Mouse (Mus musculus): ENCODE measurements at regions not wholly inside any gene's neighbourhood (a gene's known extent, or its start where the extent isn't known, plus 50 kb on each side); places are given as distances from the start of the nearest gene placed in this dataset.

- no peak for ATAC-seq (ENCODE audit: low FRiP score)
- no peaks in the 10 kb centered on the region for H3K27me3 ChIP-seq (ENCODE audit: control insufficient read depth, insufficient read depth, low read length)
- 68% methylated on average over 7 of the region's 7 CpGs for WGBS
- no peaks in the 10 kb centered on the region for H3K4me1 ChIP-seq (replicated peaks; ENCODE audit: control insufficient read depth, insufficient read depth, low read length)
- no peak overlapping the region for H3K4me3 ChIP-seq (ENCODE audit: low read depth, low read length)
- no peak overlapping the region for H3K4me2 ChIP-seq (replicated peaks; ENCODE audit: low read depth, low read length)
- DNase-seq (ENCODE audit: low spot score) = no peak
- no peak overlapping the region for H3K27ac ChIP-seq (ENCODE audit: low read depth, low read length)
- H3K9ac ChIP-seq (ENCODE audit: low read depth, low read length) = no peak overlapping the region
- no peaks in the 10 kb centered on the region for H3K9me3 ChIP-seq (ENCODE audit: control insufficient read depth, low read length)
- no peaks in the 10 kb centered on the region for H3K36me3 ChIP-seq (ENCODE audit: control insufficient read depth, insufficient read depth, low read length)
Observed at GRCm38 (mm10) chr3:47095288-47095687, 647.3 kb upstream of the Pabpc4l start.

- H3K4me3 ChIP-seq (ENCODE audit: low read depth, low read length) = no peak overlapping the region
- H3K27ac ChIP-seq (ENCODE audit: low read depth, low read length) = no peak overlapping the region
- WGBS = 97% methylated on average over 14 of the region's 14 CpGs
- ATAC-seq (ENCODE audit: low FRiP score) (no peak), DNase-seq (ENCODE audit: low spot score) (no peak)
- H3K27me3 ChIP-seq (ENCODE audit: control insufficient read depth, insufficient read depth, low read length) = no peaks in the 10 kb centered on the region
- no peak overlapping the region for H3K9ac ChIP-seq (ENCODE audit: low read depth, low read length)
- no peaks in the 10 kb centered on the region for H3K9me3 ChIP-seq (ENCODE audit: control insufficient read depth, low read length)
- no peaks in the 10 kb centered on the region for H3K36me3 ChIP-seq (ENCODE audit: control insufficient read depth, insufficient read depth, low read length)
- H3K4me2 ChIP-seq (replicated peaks; ENCODE audit: low read depth, low read length) = no peak overlapping the region
- H3K4me1 ChIP-seq (replicated peaks; ENCODE audit: control insufficient read depth, insufficient read depth, low read length) = no peaks in the 10 kb centered on the region
Observed at GRCm38 (mm10) chr3:47051563-47051962, 603.5 kb upstream of the Pabpc4l start.

- DNase-seq (ENCODE audit: low spot score) (no peak), ATAC-seq (ENCODE audit: low FRiP score) (no peak)
- Histone ChIP-seq H3K9ac (ENCODE audit: low read depth, low read length) (no peak overlapping the region), H3K27me3 (ENCODE audit: control insufficient read depth, insufficient read depth, low read length) (no peaks in the 10 kb centered on the region), H3K4me1 (replicated peaks; ENCODE audit: control insufficient read depth, insufficient read depth, low read length) (no peaks in the 10 kb centered on the region), H3K4me3 (ENCODE audit: low read depth, low read length) (no peak overlapping the region), H3K9me3 (ENCODE audit: control insufficient read depth, low read length) (no peaks in the 10 kb centered on the region), H3K4me2 (replicated peaks; ENCODE audit: low read depth, low read length) (no peak overlapping the region), H3K27ac (ENCODE audit: low read depth, low read length) (no peak overlapping the region), H3K36me3 (ENCODE audit: control insufficient read depth, insufficient read depth, low read length) (no peaks in the 10 kb centered on the region)
- 84% methylated on average over 6 of the region's 6 CpGs for WGBS
Observed at GRCm38 (mm10) chr3:47025738-47026137, 577.7 kb upstream of the Pabpc4l start.

GRCm38 (mm10) chr3:47019270-47019669, 571.3 kb upstream of the Pabpc4l start:
- no peak overlapping the region for H3K9ac ChIP-seq (ENCODE audit: low read depth, low read length)
- no peak overlapping the region for H3K27ac ChIP-seq (ENCODE audit: low read depth, low read length)
- H3K4me3 ChIP-seq (ENCODE audit: low read depth, low read length) = no peak overlapping the region
- no peaks in the 10 kb centered on the region for H3K9me3 ChIP-seq (ENCODE audit: control insufficient read depth, low read length)
- ATAC-seq (ENCODE audit: low FRiP score) = no peak
- 63% methylated on average over 1 of the region's 1 CpGs for WGBS
- no peaks in the 10 kb centered on the region for H3K27me3 ChIP-seq (ENCODE audit: control insufficient read depth, insufficient read depth, low read length)
- H3K4me2 ChIP-seq (replicated peaks; ENCODE audit: low read depth, low read length) = no peak overlapping the region
- no peaks in the 10 kb centered on the region for H3K4me1 ChIP-seq (replicated peaks; ENCODE audit: control insufficient read depth, insufficient read depth, low read length)
- peak; percentile 7 for DNase-seq (ENCODE audit: low spot score)
- H3K36me3 ChIP-seq (ENCODE audit: control insufficient read depth, insufficient read depth, low read length) = no peaks in the 10 kb centered on the region

- no peaks in the 10 kb centered on the region for H3K27me3 ChIP-seq (ENCODE audit: control insufficient read depth, insufficient read depth, low read length)
- H3K4me2 ChIP-seq (replicated peaks; ENCODE audit: low read depth, low read length) = no peak overlapping the region
- H3K27ac ChIP-seq (ENCODE audit: low read depth, low read length) = no peak overlapping the region
- H3K36me3 ChIP-seq (ENCODE audit: control insufficient read depth, insufficient read depth, low read length) = no peaks in the 10 kb centered on the region
- H3K9me3 ChIP-seq (ENCODE audit: control insufficient read depth, low read length) = no peaks in the 10 kb centered on the region
- DNase-seq (ENCODE audit: low spot score) = no peak
- H3K4me1 ChIP-seq (replicated peaks; ENCODE audit: control insufficient read depth, insufficient read depth, low read length) = no peaks in the 10 kb centered on the region
- H3K9ac ChIP-seq (ENCODE audit: low read depth, low read length) = no peak overlapping the region
- ATAC-seq (ENCODE audit: low FRiP score) = no peak
- no peak overlapping the region for H3K4me3 ChIP-seq (ENCODE audit: low read depth, low read length)
- WGBS = 94% methylated on average over 7 of the region's 7 CpGs
Observed at GRCm38 (mm10) chr3:47018565-47018964, 570.5 kb upstream of the Pabpc4l start.

- no peaks in the 10 kb centered on the region for H3K27me3 ChIP-seq (ENCODE audit: control insufficient read depth, insufficient read depth, low read length)
- ATAC-seq (ENCODE audit: low FRiP score) (no peak), DNase-seq (ENCODE audit: low spot score) (no peak)
- H3K9ac ChIP-seq (ENCODE audit: low read depth, low read length) = no peak overlapping the region
- no peaks in the 10 kb centered on the region for H3K4me1 ChIP-seq (replicated peaks; ENCODE audit: control insufficient read depth, insufficient read depth, low read length)
- no peaks in the 10 kb centered on the region for H3K36me3 ChIP-seq (ENCODE audit: control insufficient read depth, insufficient read depth, low read length)
- H3K9me3 ChIP-seq (ENCODE audit: control insufficient read depth, low read length) = no peaks in the 10 kb centered on the region
- no peak overlapping the region for H3K4me2 ChIP-seq (replicated peaks; ENCODE audit: low read depth, low read length)
- no peak overlapping the region for H3K4me3 ChIP-seq (ENCODE audit: low read depth, low read length)
- no peak overlapping the region for H3K27ac ChIP-seq (ENCODE audit: low read depth, low read length)
- WGBS = 81% methylated on average over 1 of the region's 1 CpGs
Observed at GRCm38 (mm10) chr3:47010459-47010858, 562.4 kb upstream of the Pabpc4l start.

- DNase-seq (ENCODE audit: low spot score) (no peak), ATAC-seq (ENCODE audit: low FRiP score) (no peak)
- H3K4me2 ChIP-seq (replicated peaks; ENCODE audit: low read depth, low read length) = no peak overlapping the region
- H3K4me3 ChIP-seq (ENCODE audit: low read depth, low read length) = no peak overlapping the region
- no peak overlapping the region for H3K9ac ChIP-seq (ENCODE audit: low read depth, low read length)
- H3K27ac ChIP-seq (ENCODE audit: low read depth, low read length) = no peak overlapping the region
- no peaks in the 10 kb centered on the region for H3K36me3 ChIP-seq (ENCODE audit: control insufficient read depth, insufficient read depth, low read length)
- no peaks in the 10 kb centered on the region for H3K9me3 ChIP-seq (ENCODE audit: control insufficient read depth, low read length)
- no peaks in the 10 kb centered on the region for H3K27me3 ChIP-seq (ENCODE audit: control insufficient read depth, insufficient read depth, low read length)
- H3K4me1 ChIP-seq (replicated peaks; ENCODE audit: control insufficient read depth, insufficient read depth, low read length) = no peaks in the 10 kb centered on the region
Observed at GRCm38 (mm10) chr3:46998916-46999315, 550.9 kb upstream of the Pabpc4l start.

GRCm38 (mm10) chr3:46970744-46971143, 522.7 kb upstream of the Pabpc4l start:
- Histone ChIP-seq H3K27ac (ENCODE audit: low read depth, low read length) (no peak overlapping the region), H3K9me3 (ENCODE audit: control insufficient read depth, low read length) (no peaks in the 10 kb centered on the region), H3K36me3 (ENCODE audit: control insufficient read depth, insufficient read depth, low read length) (no peaks in the 10 kb centered on the region), H3K9ac (ENCODE audit: low read depth, low read length) (no peak overlapping the region), H3K4me2 (replicated peaks; ENCODE audit: low read depth, low read length) (no peak overlapping the region), H3K4me3 (ENCODE audit: low read depth, low read length) (no peak overlapping the region), H3K4me1 (replicated peaks; ENCODE audit: control insufficient read depth, insufficient read depth, low read length) (no peaks in the 10 kb centered on the region), H3K27me3 (ENCODE audit: control insufficient read depth, insufficient read depth, low read length) (no peaks in the 10 kb centered on the region)
- DNase-seq (ENCODE audit: low spot score) (no peak), ATAC-seq (ENCODE audit: low FRiP score) (no peak)
- WGBS = 96% methylated on average over 4 of the region's 4 CpGs

GRCm38 (mm10) chr3:46970000-46970399, 522.0 kb upstream of the Pabpc4l start:
- Histone ChIP-seq H3K4me3 (ENCODE audit: low read depth, low read length) (no peak overlapping the region), H3K9ac (ENCODE audit: low read depth, low read length) (no peak overlapping the region), H3K27me3 (ENCODE audit: control insufficient read depth, insufficient read depth, low read length) (no peaks in the 10 kb centered on the region), H3K4me1 (replicated peaks; ENCODE audit: control insufficient read depth, insufficient read depth, low read length) (no peaks in the 10 kb centered on the region), H3K9me3 (ENCODE audit: control insufficient read depth, low read length) (no peaks in the 10 kb centered on the region), H3K36me3 (ENCODE audit: control insufficient read depth, insufficient read depth, low read length) (no peaks in the 10 kb centered on the region), H3K27ac (ENCODE audit: low read depth, low read length) (no peak overlapping the region), H3K4me2 (replicated peaks; ENCODE audit: low read depth, low read length) (no peak overlapping the region)
- ATAC-seq (ENCODE audit: low FRiP score) = no peak
- WGBS = 91% methylated on average over 1 of the region's 1 CpGs
- no peak for DNase-seq (ENCODE audit: low spot score)

All from hindbrain, embryonic 11.5 days (tissue).